Mouse (Mus musculus): ENCODE results near the gene Slc8b1. TPM values are rescaled to one million over a fixed set of nuclear protein-coding genes. Genes with fewer than 3 reads are reported as not detected.

The Slc8b1 gene
- 0.15 TPM for polyA plus RNA-seq (2014; fragmentation: Illumina TruSeq; extraction: RNeasy Lipid Tissue Mini Kit (QIAGEN cat#74804); ENCODE audit: low replicate concordance)

GRCm38 (mm10) chr5:120510982-120511642 is at the start of gene Slc8b1:
Gene Slc8b1 (plus strand): TSS chr5:120511168.

GRCm38 (mm10) chr5:120472770-120473169 is 38.2 kb upstream of the Slc8b1 start, which contains the start of gene Sdsl:
Gene Sdsl (minus strand): TSS chr5:120472810.

GRCm38 (mm10) chr5:120476296-120476695 is 34.7 kb upstream of the Slc8b1 start, which contains the start of gene Sds:
Gene Sds (plus strand): TSS chr5:120476526.

GRCm38 (mm10) chr5:120503144-120503795 is 7.7 kb upstream of the Slc8b1 start, which contains the start of gene Plbd2:
Gene Plbd2 (minus strand): TSS chr5:120503625.

Other genes with a start within 250 kb of the Slc8b1 start
- not detected for gene Lhx5, start 79.5 kb upstream of the Slc8b1 start, polyA plus RNA-seq (2014; fragmentation: Illumina TruSeq; extraction: RNeasy Lipid Tissue Mini Kit (QIAGEN cat#74804); ENCODE audit: low replicate concordance)
- gene Sdsl, start 38.4 kb upstream of the Slc8b1 start, polyA plus RNA-seq (2014; fragmentation: Illumina TruSeq; extraction: RNeasy Lipid Tissue Mini Kit (QIAGEN cat#74804); ENCODE audit: low replicate concordance) = not detected
- not detected for gene Sds, start 34.6 kb upstream of the Slc8b1 start, polyA plus RNA-seq (2014; fragmentation: Illumina TruSeq; extraction: RNeasy Lipid Tissue Mini Kit (QIAGEN cat#74804); ENCODE audit: low replicate concordance)
- gene Plbd2, start 7.5 kb upstream of the Slc8b1 start, polyA plus RNA-seq (2014; fragmentation: Illumina TruSeq; extraction: RNeasy Lipid Tissue Mini Kit (QIAGEN cat#74804); ENCODE audit: low replicate concordance) = not detected
- 3.6 TPM for gene Tpcn1, start 77.5 kb downstream of the Slc8b1 start, polyA plus RNA-seq (2014; fragmentation: Illumina TruSeq; extraction: RNeasy Lipid Tissue Mini Kit (QIAGEN cat#74804); ENCODE audit: low replicate concordance)
- not detected for gene Iqcd, start 77.8 kb downstream of the Slc8b1 start, polyA plus RNA-seq (2014; fragmentation: Illumina TruSeq; extraction: RNeasy Lipid Tissue Mini Kit (QIAGEN cat#74804); ENCODE audit: low replicate concordance)
- not detected for gene Rita1, start 101.4 kb downstream of the Slc8b1 start, polyA plus RNA-seq (2014; fragmentation: Illumina TruSeq; extraction: RNeasy Lipid Tissue Mini Kit (QIAGEN cat#74804); ENCODE audit: low replicate concordance)
- gene Ddx54, start 101.6 kb downstream of the Slc8b1 start, polyA plus RNA-seq (2014; fragmentation: Illumina TruSeq; extraction: RNeasy Lipid Tissue Mini Kit (QIAGEN cat#74804); ENCODE audit: low replicate concordance) = 0.15 TPM
- not detected for gene Cfap73, start 123.1 kb downstream of the Slc8b1 start, polyA plus RNA-seq (2014; fragmentation: Illumina TruSeq; extraction: RNeasy Lipid Tissue Mini Kit (QIAGEN cat#74804); ENCODE audit: low replicate concordance)
- gene Rasal1, start 137.6 kb downstream of the Slc8b1 start, polyA plus RNA-seq (2014; fragmentation: Illumina TruSeq; extraction: RNeasy Lipid Tissue Mini Kit (QIAGEN cat#74804); ENCODE audit: low replicate concordance) = not detected
- gene Dtx1, start 200.8 kb downstream of the Slc8b1 start, polyA plus RNA-seq (2014; fragmentation: Illumina TruSeq; extraction: RNeasy Lipid Tissue Mini Kit (QIAGEN cat#74804); ENCODE audit: low replicate concordance) = 0.22 TPM
- 1.4 TPM for gene Oas2, start 238.7 kb downstream of the Slc8b1 start, polyA plus RNA-seq (2014; fragmentation: Illumina TruSeq; extraction: RNeasy Lipid Tissue Mini Kit (QIAGEN cat#74804); ENCODE audit: low replicate concordance)